Mouse (Mus musculus) myocyte (in vitro differentiated cells): ENCODE results near the gene Prex1.

Experiments used
- CEBPB ChIP-seq: IDR thresholded peaks from 2 replicates; pipeline ENCODE4 v1.6.1; 2011; ENCODE audit warnings: mild to moderate bottlenecking, moderate library complexity; ENCODE audit not compliant: poor library complexity, insufficient read depth, severe bottlenecking
- E2F4 ChIP-seq: IDR thresholded peaks from one replicate; pipeline ENCODE4 v1.6.1; 2011; ENCODE audit warnings: mild to moderate bottlenecking, control low read depth, moderate library complexity; ENCODE audit not compliant: insufficient read depth
- MYOD1 ChIP-seq, 3 experiments: IDR thresholded peaks; one replicate each; pipeline ENCODE4 v1.6.1; 2011; ENCODE audit warnings: control low read depth in 2 of 3, low read depth in 2 of 3, mild to moderate bottlenecking in 2 of 3, moderate library complexity in 1 of 3; ENCODE audit not compliant: insufficient read length in 2 of 3, control insufficient read depth in 1 of 3
- MYOG ChIP-seq, 3 experiments: IDR thresholded peaks; one replicate each; pipeline ENCODE4 v1.6.1; 2011; ENCODE audit warnings: control low read depth in 2 of 3, low read depth in 2 of 3, mild to moderate bottlenecking in 2 of 3; ENCODE audit not compliant: insufficient read length in 2 of 3, control insufficient read depth in 1 of 3, insufficient read depth in 1 of 3

- TF ChIP-seq E2F4 (no peak), MYOG (IDR thresholded peaks at IDR 0.05; ENCODE audit: control insufficient read depth in 1 of 3, insufficient read depth in 1 of 3, insufficient read length in 2 of 3, low read depth in 2 of 3) (no peak), MYOD1 (IDR thresholded peaks at IDR 0.05; ENCODE audit: control insufficient read depth in 1 of 3, insufficient read length in 2 of 3, low read depth in 2 of 3) (no peak), CEBPB (no peak)
These were observed 92.8 kb downstream of the Prex1 start for GRCm38 (mm10) chr2:166620529-166621466.
